Mouse (Mus musculus) embryonic facial prominence, embryonic 11.5 days (tissue): ENCODE measurements around the gene Mmaa. TPM values are rescaled to one million over a fixed set of nuclear protein-coding genes. Genes with fewer than 3 reads are reported as not detected.

Experiments used
- ATAC-seq: fragments of 200-750 bp; cut with Nextera tagmentation; replicated peaks from 2 replicates; pipeline ENCODE4 v1.8.0; 2017; ENCODE audit warnings: low read depth; ENCODE audit not compliant: insufficient number of reproducible peaks, low FRiP score, low TSS enrichment
- DNase-seq: peaks from one replicate; pipeline ENCODE4 v3.0.0-alpha.2; 2015; ENCODE audit warnings: low spot score
- H3K27ac ChIP-seq: fragments of 300-500 bp; sonication (generic); replicated peaks from 2 replicates; pipeline ENCODE4 v1.5.1; 2014; ENCODE audit warnings: mild to moderate bottlenecking, low read depth, low read length, control low read depth
- H3K27me3 ChIP-seq: fragments of 300-500 bp; sonication (generic); 2 replicates; pipeline ENCODE4 v1.6.1; 2014; ENCODE audit warnings: mild to moderate bottlenecking, low read length, moderate library complexity, mixed read lengths; ENCODE audit not compliant: control insufficient read depth, insufficient read depth
- H3K36me3 ChIP-seq: fragments of 300-500 bp; sonication (generic); replicated peaks from 2 replicates; pipeline ENCODE4 v1.6.1; 2014; ENCODE audit warnings: low read depth, mild to moderate bottlenecking, low read length, moderate library complexity, mixed read lengths; ENCODE audit not compliant: control insufficient read depth, insufficient read depth
- H3K4me1 ChIP-seq: fragments of 300-500 bp; sonication (generic); 2 replicates; pipeline ENCODE4 v1.6.1; 2014; ENCODE audit warnings: low read length, mixed read lengths; ENCODE audit not compliant: control insufficient read depth, insufficient read depth
- H3K4me2 ChIP-seq: fragments of 300-500 bp; sonication (generic); 2 replicates; pipeline ENCODE4 v1.6.1; 2014; ENCODE audit warnings: low read depth, mild to moderate bottlenecking, control low read depth, low read length, moderate library complexity
- H3K4me3 ChIP-seq: fragments of 300-500 bp; sonication (generic); 2 replicates; pipeline ENCODE4 v1.5.1; 2014; ENCODE audit warnings: low read depth, low read length, control low read depth
- H3K9ac ChIP-seq: fragments of 300-500 bp; sonication (generic); replicated peaks from 2 replicates; pipeline ENCODE4 v1.6.1; 2014; ENCODE audit warnings: mild to moderate bottlenecking, control low read depth, low read length
- H3K9me3 ChIP-seq: fragments of 300-500 bp; sonication (generic); replicated peaks from 2 replicates; pipeline ENCODE4 v1.6.1; 2016; ENCODE audit warnings: mild to moderate bottlenecking, low read length, inconsistent platforms, mixed read lengths; ENCODE audit not compliant: control insufficient read depth
- WGBS: fragments of 180-500 bp; shearing (Covaris S2); extraction: QIAGEN DNeasy Blood & Tissue Kit; methylation state at CpG from one replicate; pipeline ENCODE4 v1.1.7; 2014; 5-methylcytosine and 5-hydroxymethylcytosine counted together
- polyA plus RNA-seq: library from polyadenylated mRNA; unstranded; fragments of >200 nt; fragmentation: Nextera tagmentation; extraction: Ambion mirVana; gene quantifications from 2 replicates; pipeline ENCODE4 v1.2.1, GENCODE M21; 2014

Mmaa gene
- polyA plus RNA-seq, 1 experiment from 2014 or later: 13.6 TPM

GRCm38 (mm10) chr8:79261920-79262319 lies 32.8 kb downstream of the Mmaa start:
- DNase-seq (no peak), ATAC-seq (no peak)
- Histone ChIP-seq H3K27me3 (no peaks in the 10 kb centered on the region), H3K4me2 (no peak overlapping the region), H3K36me3 (no peaks in the 10 kb centered on the region), H3K9ac (no peak overlapping the region), H3K27ac (no peak overlapping the region), H3K9me3 (no peaks in the 10 kb centered on the region), H3K4me1 (no peaks in the 10 kb centered on the region), H3K4me3 (no peak overlapping the region)
- WGBS: 90% methylated on average over 5 of the region's 5 CpGs

- ATAC-seq: no peak
- no peaks in the 10 kb centered on the region for H3K36me3 ChIP-seq
- no peak overlapping the region for H3K4me2 ChIP-seq
- no peak overlapping the region for H3K27ac ChIP-seq
- WGBS: 87% methylated on average over 8 of the region's 8 CpGs
- DNase-seq: no peak
- no peaks in the 10 kb centered on the region for H3K27me3 ChIP-seq
- no peak overlapping the region for H3K9ac ChIP-seq
- H3K4me1 ChIP-seq: no peaks in the 10 kb centered on the region
- H3K4me3 ChIP-seq: no peak overlapping the region
- H3K9me3 ChIP-seq: no peaks in the 10 kb centered on the region
These were observed 38.5 kb downstream of the Mmaa start for GRCm38 (mm10) chr8:79256076-79256705.

GRCm38 (mm10) chr8:79253742-79254141 lies 41.0 kb downstream of the Mmaa start:
- no peaks in the 10 kb centered on the region for H3K27me3 ChIP-seq
- no peak overlapping the region for H3K9ac ChIP-seq
- H3K9me3 ChIP-seq: no peaks in the 10 kb centered on the region
- DNase-seq (no peak), ATAC-seq (no peak)
- WGBS: 90% methylated on average over 6 of the region's 6 CpGs
- no peak overlapping the region for H3K27ac ChIP-seq
- H3K36me3 ChIP-seq: no peaks in the 10 kb centered on the region
- H3K4me2 ChIP-seq: no peak overlapping the region
- no peaks in the 10 kb centered on the region for H3K4me1 ChIP-seq
- H3K4me3 ChIP-seq: no peak overlapping the region

- no peak within 1 kb of the TSS for H3K27ac ChIP-seq
- whole genome bisulfite sequencing: 88% methylated on average over 6 of the region's 6 CpGs
- DNase-seq: no peak
- H3K9me3 ChIP-seq: no peaks in the 10 kb centered on the region
- H3K27me3 ChIP-seq: no peaks in the 10 kb centered on the region
- no peak within 1 kb of the TSS for H3K4me2 ChIP-seq
- no peak within 1 kb of the TSS for H3K9ac ChIP-seq
- no peaks in the 10 kb centered on the region for H3K4me1 ChIP-seq
- no peak for ATAC-seq
- no peak within 1 kb of the TSS for H3K4me3 ChIP-seq
- H3K36me3 ChIP-seq: no peaks in the 10 kb centered on the region
These were observed 46.3 kb downstream of the Mmaa start, which contains the start of gene 1700011L22Rik for GRCm38 (mm10) chr8:79248470-79248869. 1700011L22Rik (minus strand) TSS chr8:79248570.

GRCm38 (mm10) chr8:79243422-79243821 lies 51.3 kb downstream of the Mmaa start:
- no peaks in the 10 kb centered on the region for H3K27me3 ChIP-seq
- H3K9ac ChIP-seq: no peak overlapping the region
- WGBS: 86% methylated on average over 2 of the region's 2 CpGs
- H3K36me3 ChIP-seq: no peaks in the 10 kb centered on the region
- no peak for DNase-seq
- H3K9me3 ChIP-seq: no peaks in the 10 kb centered on the region
- H3K27ac ChIP-seq: no peak overlapping the region
- ATAC-seq: no peak
- H3K4me2 ChIP-seq: no peak overlapping the region
- no peaks in the 10 kb centered on the region for H3K4me1 ChIP-seq
- H3K4me3 ChIP-seq: no peak overlapping the region

GRCm38 (mm10) chr8:79239996-79240395 lies 54.7 kb downstream of the Mmaa start:
- WGBS: 84% methylated on average over 7 of the region's 7 CpGs
- H3K27me3 ChIP-seq: no peaks in the 10 kb centered on the region
- H3K4me2 ChIP-seq: no peak overlapping the region
- DNase-seq: no peak
- H3K36me3 ChIP-seq: no peaks in the 10 kb centered on the region
- H3K4me3 ChIP-seq: no peak overlapping the region
- ATAC-seq: no peak
- H3K9ac ChIP-seq: no peak overlapping the region
- H3K9me3 ChIP-seq: no peaks in the 10 kb centered on the region
- H3K27ac ChIP-seq: no peak overlapping the region
- no peaks in the 10 kb centered on the region for H3K4me1 ChIP-seq

GRCm38 (mm10) chr8:79239320-79239719 lies 55.4 kb downstream of the Mmaa start:
- Histone ChIP-seq H3K9me3 (no peaks in the 10 kb centered on the region), H3K4me2 (no peak overlapping the region), H3K27me3 (no peaks in the 10 kb centered on the region), H3K36me3 (no peaks in the 10 kb centered on the region), H3K9ac (no peak overlapping the region), H3K4me1 (no peaks in the 10 kb centered on the region), H3K4me3 (no peak overlapping the region), H3K27ac (no peak overlapping the region)
- 73% methylated on average over 3 of the region's 3 CpGs for WGBS
- DNase-seq: no peak
- no peak for ATAC-seq

- Histone ChIP-seq H3K27ac (no peak overlapping the region), H3K9ac (no peak overlapping the region), H3K9me3 (no peaks in the 10 kb centered on the region), H3K36me3 (no peaks in the 10 kb centered on the region), H3K27me3 (no peaks in the 10 kb centered on the region), H3K4me1 (no peaks in the 10 kb centered on the region), H3K4me2 (no peak overlapping the region), H3K4me3 (no peak overlapping the region)
- ATAC-seq (no peak), DNase-seq (no peak)
- WGBS: 86% methylated on average over 8 of the region's 8 CpGs
These were observed 65.4 kb downstream of the Mmaa start for GRCm38 (mm10) chr8:79229266-79229888.
